Mouse (Mus musculus) cerebellum, postnatal 36 days (tissue): ENCODE data around the gene Cad.

Source experiments
- DNase-seq, 2 experiments: peaks; one replicate each; pipeline ENCODE4 v3.0.0; 2021 to 2022; ENCODE audit warnings: mixed read lengths in 2 of 2

Cad gene

GRCm38 (mm10) chr5:31071821-31072220, 17.2 kb downstream of the Cad start:
- DNase-seq: no peak

- no peak for DNase-seq
Observed at GRCm38 (mm10) chr5:31073176-31073575, 18.6 kb downstream of the Cad start.

GRCm38 (mm10) chr5:31076346-31076745, 21.8 kb downstream of the Cad start:
- no peak for DNase-seq

GRCm38 (mm10) chr5:31080059-31080794, 25.6 kb downstream of the Cad start:
- DNase-seq: peak in 1 of 2 experiments; percentile 9

- no peak for DNase-seq
Observed at GRCm38 (mm10) chr5:31080795-31081164, 26.2 kb downstream of the Cad start.

GRCm38 (mm10) chr5:31081386-31081785, 26.8 kb downstream of the Cad start:
- peak; percentile 28 to 33 for DNase-seq

- peak; percentile 21 to 42 for DNase-seq
Observed at GRCm38 (mm10) chr5:31082355-31082754, 27.8 kb downstream of the Cad start.

DNA sequence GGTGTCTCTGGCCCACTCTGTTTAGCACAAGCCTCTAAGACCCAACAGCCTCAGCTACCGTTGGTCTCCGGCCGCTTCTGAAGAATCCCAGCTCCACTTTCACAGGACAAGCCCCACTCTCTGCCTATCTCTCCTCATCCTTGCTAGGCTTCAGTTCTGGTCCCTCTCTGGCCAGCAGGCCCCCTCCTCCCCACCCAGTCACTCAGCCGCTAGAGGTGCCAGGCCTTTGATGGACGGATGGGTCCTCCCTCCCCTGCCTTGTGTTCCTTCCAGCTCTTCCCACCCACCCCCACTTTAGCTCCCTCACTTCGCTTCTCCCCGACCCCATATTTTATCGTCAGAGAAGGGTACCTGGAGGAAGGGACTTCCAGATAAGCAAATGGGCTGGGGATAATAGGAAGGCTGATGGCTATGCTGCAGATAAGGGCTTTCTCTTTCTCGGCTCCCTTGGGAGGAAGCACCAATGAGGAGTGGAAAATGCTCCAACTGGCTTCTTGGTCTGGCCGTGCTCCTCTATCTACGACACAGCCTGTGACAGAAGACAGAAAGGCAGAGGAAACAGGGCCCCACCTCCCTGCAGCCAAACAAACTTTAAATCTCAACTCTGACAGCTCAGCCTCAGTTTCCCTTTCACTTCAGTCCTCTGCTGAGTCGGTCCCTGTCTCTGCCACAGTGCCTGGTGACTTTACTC, 28.5 kb downstream of the Cad start:
- DNase-seq: no peak

DNA sequence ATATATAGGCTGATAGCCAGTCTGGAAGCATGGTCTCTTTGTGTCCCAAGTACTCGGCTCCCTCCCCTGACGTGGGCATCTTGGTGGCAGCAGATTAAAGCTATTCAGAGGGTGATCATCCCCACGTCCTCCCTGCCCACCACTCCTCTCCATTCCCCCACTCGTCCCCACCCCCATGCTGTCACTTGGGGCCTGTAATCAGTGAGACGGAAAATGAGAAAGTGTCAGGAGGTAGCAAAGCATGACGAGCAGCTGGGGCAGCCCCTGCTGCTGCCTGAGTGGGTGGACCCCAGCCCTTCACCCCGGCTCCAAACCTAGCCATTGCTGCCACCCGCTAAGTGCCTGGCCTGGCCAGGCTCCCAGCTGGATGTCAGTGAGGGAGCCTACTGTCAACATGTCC, 29.4 kb downstream of the Cad start:
- DNase-seq: no peak

- DNase-seq: no peak
Observed at GRCm38 (mm10) chr5:31086606-31087005, 32.0 kb downstream of the Cad start.

DNA sequence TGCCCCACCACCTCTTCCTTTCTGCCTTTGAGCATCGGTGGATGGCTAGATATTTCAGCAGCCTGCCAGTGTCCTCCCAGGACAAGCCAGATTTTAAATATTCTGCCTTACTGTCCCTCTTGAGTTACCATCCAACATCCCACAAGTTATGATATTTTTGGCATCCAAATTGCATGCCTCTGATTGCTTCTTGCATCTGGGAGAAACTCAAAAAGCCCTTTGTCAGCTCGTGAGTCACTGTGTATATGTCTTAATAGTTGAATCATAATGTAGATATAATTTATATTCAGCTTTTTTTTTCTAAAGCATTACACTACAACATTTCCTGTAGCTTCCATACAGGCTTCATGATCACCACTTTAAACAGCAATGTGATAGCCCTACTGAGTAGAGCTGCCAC, 32.6 kb downstream of the Cad start:
- DNase-seq: no peak

GRCm38 (mm10) chr5:31092231-31092975, 37.8 kb downstream of the Cad start:
- no peak for DNase-seq

DNA sequence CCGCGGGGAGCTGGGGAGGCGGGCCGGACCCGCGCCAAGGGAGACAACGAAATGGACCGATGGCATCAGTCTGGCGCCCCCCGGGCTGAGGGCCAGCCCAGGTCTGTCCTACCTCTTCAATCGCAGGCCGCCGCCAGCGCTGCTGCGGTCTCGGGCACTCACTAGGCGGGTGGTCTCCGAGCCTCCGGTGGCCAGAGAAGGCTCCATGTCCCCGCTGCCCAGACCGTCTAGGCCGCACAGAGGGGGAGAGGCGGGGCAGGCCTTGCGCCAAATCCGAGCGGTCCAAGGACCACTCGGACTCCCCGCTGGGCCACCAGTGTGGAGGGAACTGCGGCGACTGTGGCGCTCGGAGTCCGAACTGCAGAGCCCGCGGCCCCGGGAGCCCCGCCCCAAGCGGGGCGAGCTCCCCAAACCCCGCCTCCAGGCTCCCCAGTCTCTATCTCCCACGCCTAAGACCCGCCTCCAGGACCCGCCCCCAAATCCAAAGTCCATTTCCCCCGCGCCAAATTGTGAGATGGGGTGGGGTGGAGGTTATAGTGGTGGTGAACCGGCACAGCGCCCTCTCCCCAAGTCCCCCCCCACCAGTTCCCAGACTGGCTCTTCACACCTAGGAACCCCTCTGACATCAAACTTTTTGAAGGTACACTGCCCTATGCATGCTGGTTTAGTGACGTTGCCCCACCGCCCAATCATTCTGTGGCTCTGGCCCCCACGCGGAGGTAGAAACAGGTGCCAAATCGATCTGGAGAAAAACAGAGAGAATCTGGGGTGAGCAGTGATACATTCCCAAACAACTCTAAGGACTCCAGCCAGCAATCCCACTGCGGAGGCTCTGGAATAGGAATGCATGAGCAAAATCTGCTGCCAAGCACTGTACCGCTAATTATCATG, 38.8 kb downstream of the Cad start:
- DNase-seq: no peak

DNA sequence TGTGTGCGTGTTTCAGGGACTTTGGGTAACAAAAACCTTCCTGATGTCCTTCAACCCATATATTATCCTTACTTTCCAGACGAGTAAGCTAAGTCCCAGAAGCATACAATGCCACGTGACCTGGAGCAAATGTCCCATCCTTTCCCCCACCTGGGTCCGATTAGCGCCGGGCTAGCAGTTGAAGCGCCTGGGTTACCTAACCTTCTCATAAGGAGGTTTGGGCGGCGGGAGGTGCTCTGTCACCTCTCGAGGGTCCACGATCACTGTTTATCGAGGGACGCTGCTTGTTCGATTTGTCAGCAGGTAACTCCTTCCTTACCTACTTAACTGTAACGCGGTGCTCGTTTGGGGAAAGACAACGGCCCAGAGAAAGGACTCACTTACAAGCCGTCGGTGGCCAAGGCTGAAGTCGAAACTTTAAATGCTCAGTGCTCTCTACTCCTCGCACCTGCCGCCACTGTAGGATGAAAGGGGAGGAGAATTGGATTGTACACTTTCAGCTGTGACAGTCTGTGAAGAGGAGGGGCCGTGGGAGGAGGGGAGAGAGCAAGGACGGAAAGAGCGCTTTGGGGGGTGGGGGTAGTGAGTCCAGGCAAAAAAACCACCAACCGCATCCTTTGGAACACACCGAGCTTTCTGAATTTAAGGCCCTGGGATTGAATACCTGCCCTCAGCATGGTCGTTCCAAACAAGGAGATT, 39.7 kb downstream of the Cad start:
- DNase-seq: no peak

DNA sequence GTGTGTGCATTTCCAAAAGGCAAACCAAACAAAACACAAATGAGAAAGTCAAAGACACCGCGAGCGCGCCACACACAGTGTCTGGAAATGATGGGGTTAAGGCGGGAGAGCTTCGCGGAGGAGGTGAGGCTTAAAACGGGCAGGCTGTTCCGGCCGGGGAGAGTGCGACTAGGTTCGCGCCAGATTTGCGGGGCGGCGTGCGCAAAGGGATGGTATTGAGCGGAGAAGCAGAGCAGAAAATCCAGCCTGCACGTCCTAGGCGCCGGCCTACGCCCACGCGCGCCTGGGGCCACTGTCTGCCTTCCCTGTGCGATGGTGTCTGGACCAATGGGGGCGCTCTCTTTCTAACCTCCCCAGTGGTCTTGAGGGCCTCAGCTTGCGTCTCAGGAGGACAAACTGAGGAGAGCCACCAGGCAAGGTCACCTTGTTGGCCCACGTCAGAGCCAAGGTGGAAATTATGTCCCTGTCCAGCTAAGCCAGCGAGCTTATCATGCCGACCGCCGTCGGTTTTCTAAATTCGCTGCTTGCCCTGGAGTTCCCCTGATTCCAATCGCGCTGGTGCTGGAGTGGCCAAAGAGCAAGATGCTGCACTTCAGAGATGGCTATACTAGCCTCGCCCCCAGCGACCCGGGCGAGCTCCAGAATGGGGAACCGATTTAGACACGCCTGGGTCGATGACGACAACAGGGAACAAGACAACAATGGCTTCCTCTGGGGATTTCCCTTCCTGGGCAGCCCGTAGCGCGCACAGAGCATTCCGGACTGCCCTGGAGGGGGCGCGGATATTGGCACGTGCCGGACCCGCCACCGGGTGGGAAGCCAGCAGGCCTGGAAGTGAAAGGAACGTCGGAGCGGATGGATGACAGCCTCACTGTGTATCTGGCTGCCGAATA, 40.5 kb downstream of the Cad start:
- no peak for DNase-seq

DNA sequence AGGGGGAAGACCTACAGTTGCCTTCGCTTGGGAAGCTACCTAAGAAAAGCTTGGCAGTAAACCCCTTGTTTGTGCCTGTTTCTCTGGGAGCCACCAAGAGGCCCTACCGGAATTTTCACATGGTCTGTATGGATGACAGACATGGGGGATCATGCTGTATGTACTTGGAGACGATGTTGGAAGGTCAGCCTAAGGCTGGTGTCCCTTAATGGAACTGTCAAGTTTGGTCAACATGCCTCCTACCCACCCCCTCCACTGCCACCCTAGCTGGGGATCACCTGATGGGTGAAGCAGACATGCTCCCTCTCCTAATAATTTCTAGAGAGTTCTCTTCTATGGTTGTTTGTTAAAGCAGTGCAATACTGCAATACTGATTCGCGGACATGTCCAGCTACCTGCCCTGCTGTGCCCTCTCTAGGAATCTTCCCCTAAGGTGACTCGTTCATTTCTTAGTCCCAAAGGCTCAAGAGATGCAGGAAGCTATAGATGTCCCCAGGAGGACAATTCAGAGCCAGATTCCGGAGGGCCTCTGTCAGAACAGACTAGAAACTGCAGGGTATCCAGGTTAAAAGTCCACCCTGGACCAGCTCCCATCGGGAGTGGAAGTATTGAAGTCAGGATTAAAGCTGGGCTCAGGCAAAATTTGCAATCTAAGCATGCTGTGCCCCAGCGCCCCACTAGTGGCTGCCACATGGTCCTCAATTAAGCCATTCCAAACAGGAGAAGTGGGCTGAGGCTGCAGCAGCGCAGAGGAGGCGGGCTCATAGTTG, 41.3 kb downstream of the Cad start:
- no peak for DNase-seq

DNA sequence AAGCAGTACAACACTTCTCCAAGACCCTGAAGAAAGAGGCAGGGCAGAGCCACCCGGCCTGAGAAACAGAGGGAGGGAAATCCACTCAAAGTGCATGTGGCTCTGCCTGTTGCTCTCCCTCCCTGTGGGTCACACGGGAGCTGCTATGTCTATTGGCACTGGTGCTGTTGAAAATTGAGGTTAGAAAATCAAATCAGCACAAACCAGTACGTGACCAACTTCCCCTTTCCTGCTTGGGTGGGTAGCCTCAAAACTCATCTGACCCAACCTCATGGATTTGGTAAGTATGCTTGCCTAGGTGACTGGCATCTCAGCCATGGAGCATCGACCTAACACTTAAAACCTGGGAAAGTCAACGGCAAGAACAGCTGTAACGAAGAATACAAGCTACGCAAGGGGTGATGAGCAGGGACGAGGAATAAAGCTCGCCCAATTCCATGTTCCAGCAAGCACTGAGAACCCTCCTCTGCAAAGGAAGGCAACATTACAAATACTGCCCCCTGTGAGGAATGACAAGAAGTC, 51.3 kb downstream of the Cad start, which contains the start of gene Dnajc5g:
Dnajc5g (plus strand) TSS at position 472 of the 522 bp plus-strand sequence.
- DNase-seq: no peak

GRCm38 (mm10) chr5:31108000-31108490, 53.5 kb downstream of the Cad start, which contains the start of gene Slc30a3:
Gene Slc30a3, minus strand, starts transcription at chr5:31108237.
- DNase-seq: no peak

DNA sequence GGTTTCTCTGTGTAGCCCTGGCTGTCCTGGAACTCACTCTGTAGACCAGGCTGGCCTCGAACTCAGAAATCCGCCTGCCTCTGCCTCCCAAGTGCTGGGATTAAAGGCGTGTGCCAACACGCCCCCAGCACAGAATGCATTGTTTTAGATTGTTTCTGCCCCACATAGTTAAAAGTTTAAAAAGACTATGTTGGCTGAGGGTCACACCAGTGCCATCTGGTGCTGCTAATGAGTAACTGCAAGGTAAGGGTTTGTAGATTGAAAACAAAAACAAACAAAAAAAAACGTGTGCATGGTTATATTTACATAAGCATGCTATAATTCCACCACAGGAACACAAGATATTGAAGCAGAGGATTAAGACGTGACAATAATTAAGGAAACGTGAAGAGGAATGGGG, 56.2 kb downstream of the Cad start:
- no peak for DNase-seq

- DNase-seq: no peak
Observed at GRCm38 (mm10) chr5:31116354-31116753, 61.8 kb downstream of the Cad start, which contains the start of gene Trim54. Gene Trim54, plus strand, starts transcription at chr5:31116712.
